Mouse (Mus musculus) kidney, embryonic 16.5 days (tissue): Measurements from ENCODE around the gene Ahdc1. TPM values are rescaled to one million over a fixed set of nuclear protein-coding genes. Genes with fewer than 3 reads are reported as not detected.

ENCODE experiments used
- ATAC-seq: fragments of 200-750 bp; cut with Nextera tagmentation; 2 replicates; pipeline ENCODE4 v1.8.0; 2017; ENCODE audit warnings: moderate TSS enrichment; ENCODE audit not compliant: low FRiP score, low TSS enrichment
- H3K27ac ChIP-seq: fragments of 300-500 bp; sonication (generic); 2 replicates; pipeline ENCODE4 v1.5.1; 2014; ENCODE audit warnings: low read length
- H3K27me3 ChIP-seq: fragments of 300-500 bp; sonication (generic); 2 replicates; pipeline ENCODE4 v1.6.1; 2014; ENCODE audit warnings: low read length, control low read depth, mixed read lengths; ENCODE audit not compliant: insufficient read depth
- H3K36me3 ChIP-seq: fragments of 300-500 bp; sonication (generic); 2 replicates; pipeline ENCODE4 v1.6.1; 2014; ENCODE audit warnings: low read length, control low read depth, mixed read lengths; ENCODE audit not compliant: insufficient read depth
- H3K4me1 ChIP-seq: fragments of 300-500 bp; sonication (generic); 2 replicates; pipeline ENCODE4 v1.6.1; 2014; ENCODE audit warnings: low read length, control low read depth, mixed read lengths; ENCODE audit not compliant: insufficient read depth
- H3K4me2 ChIP-seq: fragments of 300-500 bp; sonication (generic); replicated peaks from 2 replicates; pipeline ENCODE4 v1.6.1; 2014; ENCODE audit warnings: low read depth, low read length
- H3K4me3 ChIP-seq: fragments of 300-500 bp; sonication (generic); 2 replicates; pipeline ENCODE4 v1.5.1; 2014; ENCODE audit warnings: mild to moderate bottlenecking, low read length
- H3K9ac ChIP-seq: fragments of 300-500 bp; sonication (generic); replicated peaks from 2 replicates; pipeline ENCODE4 v1.6.1; 2014; ENCODE audit warnings: low read length
- H3K9me3 ChIP-seq: fragments of 300-500 bp; sonication (generic); 2 replicates; pipeline ENCODE4 v1.6.1; 2016; ENCODE audit warnings: low read length, control low read depth
- WGBS: fragments of 180-500 bp; shearing (Covaris S2); extraction: QIAGEN DNeasy Blood & Tissue Kit; methylation state at CpG from one replicate; pipeline ENCODE4 v1.1.7; 2014; 5-methylcytosine and 5-hydroxymethylcytosine counted together
- polyA plus RNA-seq: library from polyadenylated mRNA; unstranded; fragments of >200 nt; fragmentation: Nextera tagmentation; extraction: Ambion mirVana; gene quantifications from 2 replicates; pipeline ENCODE4 v1.2.1, GENCODE M21; 2015

Ahdc1 gene
- polyA plus RNA-seq, 1 experiment from 2014 or later: 11.7 TPM

DNA sequence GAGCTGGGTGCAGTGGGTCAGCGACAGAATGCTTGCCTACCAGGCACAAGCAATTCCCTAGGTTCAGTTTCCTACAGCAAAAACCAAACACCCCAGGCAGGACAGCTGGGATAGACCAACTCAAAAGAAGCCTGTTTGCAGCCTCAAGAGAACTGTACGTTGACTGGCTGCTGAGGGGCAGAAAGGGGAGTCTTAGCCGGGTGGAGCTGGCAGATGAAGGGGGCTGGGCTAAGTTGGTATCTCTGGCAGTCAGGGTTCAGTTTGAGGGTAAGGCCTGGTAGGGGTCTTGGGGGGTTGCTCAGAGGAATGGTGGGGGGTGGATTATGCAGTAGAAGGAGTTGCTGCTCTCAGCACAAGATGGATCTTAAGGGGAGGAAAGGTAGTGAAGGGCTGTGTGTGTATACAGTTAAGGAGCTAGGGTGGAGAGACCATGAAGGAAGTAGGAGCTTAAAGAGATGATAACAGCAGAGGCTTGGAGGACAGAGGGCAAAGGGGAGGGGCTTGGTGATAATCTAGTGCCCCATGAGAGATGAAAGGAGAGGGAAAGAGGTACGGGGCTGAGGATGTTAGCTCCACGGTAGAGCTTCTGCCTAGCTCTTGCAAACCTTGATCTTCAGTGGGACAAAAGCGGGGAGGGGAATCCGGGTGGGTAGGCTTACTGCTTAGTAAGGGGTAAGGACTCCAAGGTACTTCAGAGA lies 68.5 kb downstream of the Ahdc1 start:
- H3K9ac ChIP-seq: 0 out of 2 replicates have a peak overlapping the region, but pooled peaks have one; percentile 16
- H3K4me3 ChIP-seq: no peak overlapping the region
- H3K27ac ChIP-seq: no peak overlapping the region
- no peaks in the 10 kb centered on the region for H3K27me3 ChIP-seq
- H3K4me1 ChIP-seq: peaks cover 26% of the 10 kb centered on the region
- WGBS: 50% methylated on average over 7 of the region's 7 CpGs
- H3K36me3 ChIP-seq: peaks cover 32% of the 10 kb centered on the region
- no peaks in the 10 kb centered on the region for H3K9me3 ChIP-seq
- no peak overlapping the region for H3K4me2 ChIP-seq
- no peak for ATAC-seq

- Histone ChIP-seq H3K27me3 (no peaks in the 10 kb centered on the region), H3K9me3 (no peaks in the 10 kb centered on the region), H3K9ac (no peak overlapping the region), H3K27ac (no peak overlapping the region), H3K4me3 (no peak overlapping the region), H3K4me2 (no peak overlapping the region), H3K4me1 (peaks cover 36% of the 10 kb centered on the region), H3K36me3 (peaks cover 25% of the 10 kb centered on the region; the same call in 1 of the 2 replicates)
- no peak for ATAC-seq
- WGBS: 93% methylated on average over 3 of the region's 3 CpGs
Measured at GRCm38 (mm10) chr4:133080862-133081261, 69.8 kb downstream of the Ahdc1 start.

GRCm38 (mm10) chr4:133082216-133082773 lies 71.2 kb downstream of the Ahdc1 start:
- Histone ChIP-seq H3K4me2 (no peak overlapping the region), H3K36me3 (peaks cover 15% of the 10 kb centered on the region; the same call in 1 of the 2 replicates), H3K27ac (peak overlapping the region; percentile 81), H3K27me3 (no peaks in the 10 kb centered on the region), H3K4me1 (peaks cover 50% of the 10 kb centered on the region), H3K4me3 (no peak overlapping the region), H3K9ac (no peak overlapping the region), H3K9me3 (no peaks in the 10 kb centered on the region)
- no peak for ATAC-seq
- 47% methylated on average over 6 of the region's 6 CpGs for WGBS

- Histone ChIP-seq H3K4me2 (peak overlapping the region; percentile 85), H3K4me1 (peaks cover 54% of the 10 kb centered on the region), H3K9ac (peak overlapping the region; percentile 74), H3K36me3 (0 out of 2 replicates have a peak, but pooled peaks cover 4% of the 10 kb centered on the region), H3K4me3 (peak overlapping the region; percentile 47), H3K27me3 (no peaks in the 10 kb centered on the region), H3K27ac (peak overlapping the region; percentile 95), H3K9me3 (no peaks in the 10 kb centered on the region)
- peak; percentile 87 for ATAC-seq
- WGBS: 11% methylated on average over 3 of the region's 3 CpGs
Measured at GRCm38 (mm10) chr4:133083991-133084861, 73.2 kb downstream of the Ahdc1 start.

GRCm38 (mm10) chr4:133085011-133085782 lies 74.1 kb downstream of the Ahdc1 start:
- Histone ChIP-seq H3K4me3 (peak overlapping the region; percentile 47), H3K36me3 (0 out of 2 replicates have a peak, but pooled peaks cover 3% of the 10 kb centered on the region), H3K4me2 (peak overlapping the region; percentile 85), H3K9me3 (no peaks in the 10 kb centered on the region), H3K4me1 (peaks cover 64% of the 10 kb centered on the region), H3K9ac (peak overlapping the region; percentile 74), H3K27me3 (no peaks in the 10 kb centered on the region), H3K27ac (peak overlapping the region; percentile 95)
- WGBS: under 1% methylated on average over 42 of the region's 53 CpGs
- peak; percentile 22 for ATAC-seq

GRCm38 (mm10) chr4:133085783-133086342 lies 74.8 kb downstream of the Ahdc1 start:
- Histone ChIP-seq H3K9ac (peak overlapping the region; percentile 74), H3K4me1 (peaks cover 71% of the 10 kb centered on the region), H3K27me3 (no peaks in the 10 kb centered on the region), H3K36me3 (no peaks in the 10 kb centered on the region), H3K4me2 (peak overlapping the region; percentile 85), H3K9me3 (no peaks in the 10 kb centered on the region), H3K27ac (peak overlapping the region; percentile 95), H3K4me3 (peak overlapping the region; percentile 47)
- peak; percentile 10; the same call in 1 of the 2 replicates for ATAC-seq
- WGBS: 22% methylated on average over 12 of the region's 12 CpGs

DNA sequence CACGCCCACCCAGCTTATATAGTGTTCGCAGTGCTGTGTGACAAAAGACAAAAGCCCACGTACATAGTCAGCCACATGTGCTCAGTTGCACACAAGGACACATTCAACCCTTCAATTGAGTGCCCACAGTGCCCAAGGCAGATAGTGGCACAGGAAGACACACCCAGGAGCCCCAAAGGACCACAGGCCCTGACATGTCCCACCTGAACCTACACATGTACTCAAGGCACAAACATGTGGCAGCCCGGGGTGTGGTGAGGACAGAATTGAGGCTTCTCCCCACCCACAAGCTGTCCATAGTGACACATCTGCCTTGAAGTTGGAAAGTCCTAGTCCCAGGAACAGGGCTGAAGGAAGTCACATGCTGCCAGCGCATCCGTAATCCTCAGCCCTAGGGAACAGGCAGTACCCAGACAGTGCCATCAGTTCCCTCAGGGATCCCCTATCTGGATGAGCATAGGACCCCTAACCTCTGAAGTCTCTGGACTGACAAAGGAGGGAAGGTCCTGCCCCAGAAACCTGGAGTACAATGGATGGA lies 76.2 kb downstream of the Ahdc1 start:
- H3K9ac ChIP-seq: peak overlapping the region; percentile 49
- H3K4me1 ChIP-seq: peaks cover 79% of the 10 kb centered on the region
- H3K9me3 ChIP-seq: no peaks in the 10 kb centered on the region
- ATAC-seq: no peak
- no peak overlapping the region for H3K4me2 ChIP-seq
- no peaks in the 10 kb centered on the region for H3K36me3 ChIP-seq
- peak overlapping the region; percentile 89 for H3K27ac ChIP-seq
- 82% methylated on average over 6 of the region's 6 CpGs for WGBS
- H3K4me3 ChIP-seq: no peak overlapping the region
- H3K27me3 ChIP-seq: no peaks in the 10 kb centered on the region

GRCm38 (mm10) chr4:133087835-133088234 lies 76.8 kb downstream of the Ahdc1 start:
- WGBS: 14% methylated on average over 8 of the region's 8 CpGs
- Histone ChIP-seq H3K9ac (peak overlapping the region; percentile 49), H3K4me2 (no peak overlapping the region)

GRCm38 (mm10) chr4:133089319-133089718 lies 78.3 kb downstream of the Ahdc1 start:
- WGBS: 57% methylated on average over 9 of the region's 9 CpGs

More at GRCm38 (mm10) chr4:133087835-133088234, 76.8 kb downstream of the Ahdc1 start:
- H3K36me3 ChIP-seq: no peaks in the 10 kb centered on the region
- peaks cover 84% of the 10 kb centered on the region for H3K4me1 ChIP-seq
- H3K4me3 ChIP-seq: no peak overlapping the region
- no peak for ATAC-seq
- peak overlapping the region; percentile 89 for H3K27ac ChIP-seq
- H3K9me3 ChIP-seq: no peaks in the 10 kb centered on the region
- no peaks in the 10 kb centered on the region for H3K27me3 ChIP-seq

More at GRCm38 (mm10) chr4:133089319-133089718, 78.3 kb downstream of the Ahdc1 start:
- no peak overlapping the region for H3K4me2 ChIP-seq
- H3K27me3 ChIP-seq: no peaks in the 10 kb centered on the region
- no peaks in the 10 kb centered on the region for H3K9me3 ChIP-seq
- H3K9ac ChIP-seq: no peak overlapping the region
- H3K36me3 ChIP-seq: no peaks in the 10 kb centered on the region
- H3K27ac ChIP-seq: peak overlapping the region; percentile 93; the same call in 1 of the 2 replicates
- H3K4me1 ChIP-seq: peaks cover 90% of the 10 kb centered on the region
- no peak for ATAC-seq
- no peak overlapping the region for H3K4me3 ChIP-seq
